Mouse (Mus musculus): ENCODE measurements at regions not wholly inside any gene's neighbourhood (a gene's known extent, or its start where the extent isn't known, plus 50 kb on each side); places are given as distances from the start of the nearest gene placed in this dataset.

DNA sequence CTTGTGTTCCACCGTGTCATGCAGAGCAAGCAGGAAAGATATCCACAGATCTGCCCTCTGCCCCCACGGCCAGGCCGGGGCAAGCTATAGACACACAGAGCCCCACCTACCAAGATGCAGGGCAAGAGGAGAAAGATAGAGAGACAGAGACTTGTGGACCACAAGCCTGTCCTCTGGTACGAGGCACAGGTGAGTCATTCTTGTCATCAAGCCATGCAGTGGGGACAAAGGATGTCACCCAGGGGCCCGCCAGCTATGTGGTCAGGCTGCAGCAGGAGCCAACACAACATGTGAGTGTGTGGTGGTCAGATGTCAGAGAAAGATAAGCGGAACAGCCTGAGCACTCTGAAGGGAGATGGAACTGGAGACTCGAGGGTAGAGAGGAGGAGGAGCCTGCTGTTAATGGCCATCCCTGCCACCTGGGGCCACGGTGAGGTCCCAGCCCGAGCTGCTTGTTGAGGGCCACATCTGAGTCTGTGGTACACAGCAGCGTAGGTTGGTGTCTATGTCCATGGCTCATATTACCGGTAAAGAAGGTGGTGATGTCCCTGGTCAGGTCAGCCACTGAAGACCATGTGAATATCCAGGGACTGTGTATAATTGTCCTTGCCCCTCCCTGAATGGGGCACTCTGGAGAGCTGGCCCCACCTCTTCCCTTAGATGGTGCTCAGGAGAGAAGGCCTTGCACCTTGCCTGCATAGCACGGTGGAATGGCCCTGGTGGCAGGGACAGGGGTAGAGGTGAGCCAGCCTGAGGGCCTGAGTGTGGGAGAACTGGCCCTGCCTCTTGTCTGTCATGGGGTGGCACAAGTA is 226.2 kb upstream of the Krr1 start:
- DNase-seq = no peak

- DNase-seq = no peak
Measured at GRCm38 (mm10) chr10:111746879-111747477, 225.5 kb upstream of the Krr1 start.

GRCm38 (mm10) chr10:111748482-111748881 is 224.0 kb upstream of the Krr1 start:
- DNase-seq = no peak

GRCm38 (mm10) chr10:111753646-111754045 is 218.8 kb upstream of the Krr1 start:
- DNase-seq = no peak

DNA sequence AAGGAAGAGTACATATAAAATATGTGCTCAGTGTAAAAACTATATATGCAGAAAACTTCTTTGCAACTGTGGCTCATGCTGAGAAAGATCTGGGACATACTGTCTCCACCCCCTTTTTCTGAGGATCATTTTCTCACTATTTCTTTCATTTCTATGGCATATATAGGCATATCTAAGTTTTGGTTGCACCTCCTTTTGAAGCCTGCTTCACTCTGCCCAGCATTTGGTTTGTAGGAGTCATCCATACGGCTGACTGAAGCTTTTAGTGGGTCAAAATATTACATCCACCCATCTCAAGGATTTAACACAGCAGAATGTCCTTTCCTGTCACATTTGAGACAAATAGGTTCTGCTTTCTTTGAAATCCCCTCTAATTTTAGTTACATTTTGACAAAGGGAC is 216.5 kb upstream of the Krr1 start:
- DNase-seq = no peak

DNA sequence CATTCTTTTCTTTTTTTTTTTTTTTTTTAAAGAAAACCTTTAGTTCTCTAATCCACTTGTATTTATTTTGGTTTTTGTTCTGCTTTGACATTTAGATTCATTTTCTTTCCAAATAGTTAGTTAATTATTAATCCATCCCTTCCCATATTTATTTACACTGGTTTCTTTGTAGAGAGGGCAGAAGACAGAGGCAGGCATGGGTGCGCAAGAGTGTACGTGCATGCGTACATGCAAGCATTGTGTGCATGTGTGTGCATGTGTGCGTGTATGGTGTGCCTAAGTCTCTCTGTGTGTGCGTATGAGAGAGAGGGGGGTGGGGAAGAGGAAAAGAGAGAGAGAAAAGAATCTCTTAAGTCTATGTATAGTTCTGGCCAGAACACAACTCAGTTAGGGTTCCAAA is 215.9 kb upstream of the Krr1 start:
- no peak for DNase-seq

DNA sequence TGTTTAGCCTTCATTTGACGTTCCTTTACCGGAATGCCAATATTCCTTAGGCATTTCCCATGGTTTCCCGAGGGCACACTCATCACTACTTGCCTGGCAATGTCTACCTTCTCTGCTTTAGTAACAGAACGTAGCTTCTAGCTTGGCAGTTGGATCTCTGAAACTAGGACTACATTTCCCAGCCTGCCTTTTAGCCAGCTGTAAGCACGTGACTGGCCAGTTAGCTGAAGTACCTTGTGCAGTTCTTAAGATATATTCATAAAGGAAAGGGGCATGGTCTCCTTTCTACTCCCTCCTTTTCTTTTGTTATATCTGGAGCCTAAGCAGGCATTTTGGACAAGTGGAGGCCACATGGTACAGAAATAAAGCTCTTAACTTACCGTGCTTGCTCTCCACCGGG is 214.8 kb upstream of the Krr1 start:
- DNase-seq = no peak

DNA sequence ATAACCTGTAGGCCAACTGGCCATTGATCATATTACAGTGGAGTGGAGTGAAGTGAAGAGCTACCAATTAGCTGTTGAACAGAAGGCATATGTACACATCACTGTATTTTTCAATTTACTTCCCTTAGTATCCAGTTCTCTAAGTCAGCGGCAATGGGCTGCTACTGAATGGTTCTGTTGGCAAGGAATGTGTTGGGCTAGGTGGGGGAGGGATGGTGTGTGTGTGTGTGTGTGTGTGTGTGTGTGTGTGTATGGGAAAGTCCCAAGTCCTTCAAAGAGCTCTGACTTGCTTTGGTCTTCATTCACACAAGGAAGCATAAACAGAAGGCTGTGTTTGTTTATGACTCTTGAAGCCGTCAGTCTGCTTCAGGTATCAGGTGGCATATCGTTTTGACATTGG is 213.0 kb upstream of the Krr1 start:
- no peak for DNase-seq

GRCm38 (mm10) chr10:111762751-111763528 is 209.5 kb upstream of the Krr1 start:
- DNase-seq = no peak

GRCm38 (mm10) chr10:111767011-111767720 is 205.3 kb upstream of the Krr1 start:
- no peak for DNase-seq

GRCm38 (mm10) chr10:111767813-111768455 is 204.5 kb upstream of the Krr1 start:
- no peak for DNase-seq

GRCm38 (mm10) chr10:111769486-111770002 is 202.9 kb upstream of the Krr1 start:
- DNase-seq = no peak

- DNase-seq = peak; percentile 9 to 56
Measured at GRCm38 (mm10) chr10:111770027-111770426, 202.4 kb upstream of the Krr1 start.

DNA sequence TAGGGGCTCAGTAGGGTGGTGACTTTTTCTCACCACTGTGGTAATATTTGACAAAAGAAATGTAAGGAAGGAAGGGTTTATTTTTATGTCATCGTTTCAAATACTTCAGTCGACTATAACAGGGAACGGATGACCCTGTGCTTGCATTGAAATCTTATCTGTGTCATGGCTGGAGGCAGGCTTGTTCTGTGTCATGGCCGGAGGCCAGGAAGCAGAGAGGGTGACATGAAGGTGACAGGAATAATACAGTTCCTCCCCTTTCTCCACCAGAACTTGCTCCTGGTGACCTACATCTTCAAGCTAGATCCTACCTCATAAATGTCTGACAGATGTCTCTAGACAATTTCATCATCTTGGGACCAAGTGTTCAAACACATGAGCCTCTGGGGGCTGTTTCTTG is 201.5 kb upstream of the Krr1 start:
- DNase-seq = no peak

GRCm38 (mm10) chr10:111777559-111777958 is 194.9 kb upstream of the Krr1 start:
- no peak for DNase-seq

DNA sequence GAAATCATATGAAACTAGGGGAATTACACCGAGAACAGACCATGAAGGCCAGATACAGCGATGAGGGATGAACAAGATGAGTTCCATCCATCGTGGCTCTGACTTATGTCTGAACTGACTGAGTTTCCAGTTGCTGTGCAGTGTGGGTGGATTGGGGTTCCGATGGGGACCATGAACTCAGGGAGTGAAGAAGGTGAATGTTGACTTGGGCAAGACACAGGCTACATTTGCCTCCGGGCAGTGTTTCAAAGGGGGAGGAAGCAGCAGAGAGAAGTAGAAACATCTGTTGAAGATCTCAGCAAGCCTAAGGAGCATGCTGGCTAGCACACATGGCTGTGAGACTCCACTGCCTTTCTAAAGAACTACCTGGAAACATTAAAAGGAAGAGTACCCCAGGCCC is 194.4 kb upstream of the Krr1 start:
- no peak for DNase-seq

- DNase-seq = no peak
Measured at GRCm38 (mm10) chr10:111779956-111780355, 192.5 kb upstream of the Krr1 start.

- DNase-seq = peak in 1 of 2 experiments; percentile 30
Measured at GRCm38 (mm10) chr10:111782195-111782810, 190.2 kb upstream of the Krr1 start.

DNA sequence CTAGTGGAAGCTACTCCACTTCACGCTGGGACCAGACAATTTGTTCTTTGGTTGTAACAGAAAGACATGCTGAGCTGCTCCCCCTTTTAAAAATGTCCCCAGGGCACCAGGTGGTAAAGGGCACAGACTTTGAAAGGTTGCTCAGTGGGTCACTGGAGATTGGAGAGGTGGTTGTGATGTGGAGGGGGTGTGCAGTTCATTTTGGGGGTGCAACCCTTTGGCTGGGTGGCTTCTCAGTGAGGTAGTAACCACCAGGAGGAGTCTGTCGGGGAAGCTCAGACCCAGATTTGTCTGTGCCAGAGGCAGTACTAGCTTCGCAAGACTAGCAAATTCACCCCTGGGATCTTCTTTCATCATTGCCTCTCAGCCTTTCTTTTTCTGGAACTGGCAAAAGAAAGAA is 189.0 kb upstream of the Krr1 start:
- no peak for DNase-seq

DNA sequence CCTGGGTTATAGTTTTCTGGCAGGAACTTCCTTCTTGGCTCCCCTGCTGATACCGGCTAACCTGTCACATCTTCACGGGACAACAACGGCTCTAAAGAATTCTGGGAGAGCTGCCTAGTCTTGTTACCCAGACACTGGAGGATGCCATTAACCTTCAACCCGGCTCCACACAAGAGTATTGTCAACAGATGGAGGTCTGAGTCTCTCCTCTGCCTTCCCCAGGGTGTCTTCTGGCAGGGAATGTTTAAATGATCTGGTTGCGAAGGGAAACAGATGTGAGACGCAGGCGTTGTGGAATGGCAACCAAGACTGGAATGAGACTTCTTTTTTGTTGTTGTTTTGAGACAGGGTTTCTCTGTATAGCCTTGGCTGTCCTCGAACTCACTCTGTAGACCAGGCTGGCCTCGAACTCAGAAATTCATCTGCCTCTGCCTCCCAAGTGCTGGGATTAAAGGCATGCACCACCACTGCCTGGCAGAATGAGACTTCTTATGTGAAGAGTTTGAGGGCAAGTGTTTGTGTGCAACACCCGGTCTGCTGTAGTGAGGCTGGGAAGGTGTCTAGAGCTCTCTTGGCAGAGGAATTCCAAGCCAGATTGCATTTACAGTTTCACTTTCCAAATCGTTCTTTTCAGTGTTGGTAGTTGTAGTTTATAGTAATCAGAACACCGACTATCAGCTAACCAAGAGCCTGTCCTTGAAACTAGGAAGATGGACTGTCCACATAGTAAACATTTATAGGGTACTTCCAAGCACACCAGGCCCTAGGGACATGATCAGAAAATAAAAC is 188.2 kb upstream of the Krr1 start:
- DNase-seq = no peak

DNA sequence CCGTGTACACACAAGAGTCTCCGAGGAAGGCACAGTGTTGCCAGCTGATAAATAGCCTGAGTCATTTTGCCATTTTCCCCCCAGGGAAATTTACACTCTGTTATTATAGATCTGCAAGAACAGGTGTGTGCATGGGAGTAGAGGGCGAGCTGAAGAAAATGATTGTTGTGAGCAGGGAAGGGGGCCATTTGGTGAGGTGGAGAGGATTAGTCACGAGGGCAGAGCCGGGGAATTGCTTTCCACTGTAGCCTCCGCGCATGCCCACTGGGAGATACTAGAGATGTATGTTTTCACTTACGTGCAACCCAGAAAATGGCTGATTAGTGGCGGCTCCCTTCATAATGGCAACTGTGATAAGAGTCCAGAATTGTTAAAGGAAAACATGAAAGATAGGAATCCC is 185.3 kb upstream of the Krr1 start:
- no peak for DNase-seq
